In the genomic region with DNA sequence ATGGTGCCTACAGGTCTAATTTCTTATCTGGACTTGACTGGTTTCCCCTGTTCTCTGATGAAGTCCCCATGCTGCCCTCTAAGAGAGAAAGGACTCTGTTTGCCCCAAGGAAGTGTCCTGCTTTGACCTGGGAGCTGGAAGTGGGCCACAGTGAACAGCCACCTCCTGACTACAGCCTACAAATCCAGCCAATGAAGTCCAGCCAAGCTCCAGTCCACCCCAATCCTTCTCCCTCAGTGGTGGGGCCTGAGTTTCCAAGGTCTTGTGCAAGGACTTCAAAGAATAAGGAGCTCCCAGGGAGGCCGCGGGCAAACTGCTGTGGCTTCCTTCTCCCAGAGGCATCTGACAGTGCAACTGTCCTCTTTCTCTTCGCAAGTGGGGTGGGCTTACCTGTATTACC, we compare ENCODE assay signal across 8 mouse cellular contexts. TPM values are rescaled to one million over a fixed set of nuclear protein-coding genes. Genes with fewer than 3 reads are reported as not detected.
DNase-seq lines count a peak whose midpoint lies in the region; ATAC-seq lines count a peak whose summit lies in the region.
"Had no signal": no experiment of that assay in that cellular context is flagged by ENCODE, and none has a peak within 500 bp of the region (broad histone marks: within the 10 kb centered on the region; RNA-seq: fewer than 3 reads in every experiment).

No protein-coding gene starts in this region.

- peak; percentile 37 to 38 for DNase-seq in left cerebral cortex, postnatal 14 days (ENCODE audit: low spot score in 2 of 2)
- no peak for DNase-seq in left cerebral cortex, adult 11 months (ENCODE audit: low spot score)
- peak; percentile 18 for DNase-seq in cerebellum, adult 8-10 months
- peak; percentile 63 to 81 for DNase-seq in heart, adult 9 months (ENCODE audit: low spot score in 2 of 2)
- peak; percentile 50 to 57 for DNase-seq in right cerebral cortex, postnatal 10 days (ENCODE audit: low spot score in 2 of 2)

- H3K4me1 ChIP-seq in intestine, embryonic 16.5 days (ENCODE audit: control insufficient read depth, insufficient read depth, low read length): peaks cover 12% of the 10 kb centered on the region
- peaks cover 24% of the 10 kb centered on the region for H3K4me1 ChIP-seq in hindbrain, embryonic 13.5 days (replicated peaks)

- no peaks in the 10 kb centered on the region for H3K27me3 ChIP-seq in intestine, embryonic 16.5 days (replicated peaks; ENCODE audit: control insufficient read depth, insufficient read depth, low read length)
- H3K27me3 ChIP-seq in hindbrain, embryonic 13.5 days: no peaks in the 10 kb centered on the region
- H3K27me3 ChIP-seq: midbrain, embryonic 12.5 days had no signal

- H3K9me3 ChIP-seq in intestine, embryonic 16.5 days (ENCODE audit: control insufficient read depth, low read length): no peaks in the 10 kb centered on the region
- no peaks in the 10 kb centered on the region for H3K9me3 ChIP-seq in hindbrain, embryonic 13.5 days
- H3K9me3 ChIP-seq: midbrain, embryonic 12.5 days had no signal

- no peak overlapping the region for H3K4me2 ChIP-seq in intestine, embryonic 16.5 days (ENCODE audit: low read depth, low read length)
- H3K4me2 ChIP-seq in hindbrain, embryonic 13.5 days: no peak overlapping the region
- H3K4me2 ChIP-seq: midbrain, embryonic 12.5 days had no signal

- H3K27ac ChIP-seq in intestine, embryonic 16.5 days (ENCODE audit: low read length): no peak overlapping the region
- no peak overlapping the region for H3K27ac ChIP-seq in hindbrain, embryonic 13.5 days
- H3K27ac ChIP-seq: midbrain, embryonic 12.5 days had no signal

- no peak overlapping the region for H3K9ac ChIP-seq in intestine, embryonic 16.5 days (ENCODE audit: low read depth, low read length)
- H3K9ac ChIP-seq in hindbrain, embryonic 13.5 days: no peak overlapping the region
- H3K9ac ChIP-seq: midbrain, embryonic 12.5 days had no signal

- intact Hi-C loops in left cerebral cortex, postnatal 14 days (cut with DNase I): no loop called here

- H3K4me3 ChIP-seq in intestine, embryonic 16.5 days (ENCODE audit: low read length): no peak overlapping the region
- no peak overlapping the region for H3K4me3 ChIP-seq in hindbrain, embryonic 13.5 days
- H3K4me3 ChIP-seq: midbrain, embryonic 12.5 days had no signal

- H3K36me3 ChIP-seq in intestine, embryonic 16.5 days (ENCODE audit: control insufficient read depth, insufficient read depth, low read length): no peaks in the 10 kb centered on the region
- H3K36me3 ChIP-seq in hindbrain, embryonic 13.5 days: no peaks in the 10 kb centered on the region
- H3K36me3 ChIP-seq: midbrain, embryonic 12.5 days had no signal

- ATAC-seq in intestine, embryonic 16.5 days: no peak
- ATAC-seq in hindbrain, embryonic 13.5 days (ENCODE audit: low FRiP score): no peak

- 85% methylated on average over 3 of the region's 3 CpGs for WGBS in intestine, embryonic 16.5 days
- 90% methylated on average over 3 of the region's 3 CpGs for WGBS in hindbrain, embryonic 13.5 days

RNA-seq across cellular contexts. Expression of gene Kcmf1, which starts 26.4 kb away (rescaled TPM):
- total RNA-seq in left cerebral cortex, postnatal 14 days (2021): 10 to 100 TPM; 62.3 to 62.5 TPM
- polyA plus RNA-seq in intestine, embryonic 16.5 days (2015; fragmentation: Nextera tagmentation; extraction: Ambion mirVana): 23.8 and 24.6 TPM in 2 replicates
- 27.0 and 29.3 TPM in 2 replicates for polyA plus RNA-seq in hindbrain, embryonic 13.5 days (2015; fragmentation: Nextera tagmentation; extraction: Ambion mirVana)
